Mouse (Mus musculus) CH12.LX (cell line): ENCODE measurements around the gene Lias. TPM values are rescaled to one million over a fixed set of nuclear protein-coding genes. Genes with fewer than 3 reads are reported as not detected.

Experiments
- DNase-seq: peaks from one replicate; pipeline ENCODE4 v3.0.0-alpha.2; 2013; ENCODE audit errors: extremely low read depth
- H3K27ac ChIP-seq: 2 replicates; pipeline ENCODE4 v1.5.1; 2012; ENCODE audit warnings: low read depth, mild to moderate bottlenecking, control low read depth, moderate library complexity; ENCODE audit not compliant: insufficient read depth
- H3K27me3 ChIP-seq: replicated peaks from 2 replicates; pipeline ENCODE3; 2012; ENCODE audit warnings: inconsistent platforms
- H3K36me3 ChIP-seq, 2 experiments: replicated peaks in 1 of 2; 2 replicates each; pipeline versions ENCODE3 to v1.6.1; 2012; ENCODE audit warnings: inconsistent platforms in 1 of 2, low read length in 1 of 2, mild to moderate bottlenecking in 1 of 2, mixed read lengths in 1 of 2, moderate library complexity in 1 of 2; ENCODE audit not compliant: control insufficient read depth in 1 of 2, insufficient read depth in 1 of 2
- H3K4me1 ChIP-seq, 2 experiments: 2 replicates each; pipeline ENCODE4 v1.6.1; 2012; ENCODE audit warnings: inconsistent platforms in 1 of 2, moderate library complexity in 1 of 2; ENCODE audit not compliant: insufficient read depth in 2 of 2, control insufficient read depth in 1 of 2
- H3K4me2 ChIP-seq: 2 replicates; pipeline ENCODE4 v1.6.1; 2012; ENCODE audit warnings: low read depth, mild to moderate bottlenecking, control low read depth; ENCODE audit not compliant: poor library complexity, insufficient read depth, severe bottlenecking
- H3K4me3 ChIP-seq, 3 experiments: fragments of 150-350 bp in 1 of 3; sonication (generic) in 1 of 3; replicated peaks in 1 of 3; 2 replicates each; pipeline versions ENCODE3 to v1.5.1; 2011 to 2012; ENCODE audit warnings: low read depth in 2 of 3, low read length in 2 of 3, mild to moderate bottlenecking in 2 of 3, moderate library complexity in 2 of 3, control low read depth in 1 of 3, improper control_type of control experiment in 1 of 3, inconsistent platforms in 1 of 3, mixed read lengths in 1 of 3; ENCODE audit not compliant: poor library complexity in 1 of 3
- H3K79me2 ChIP-seq: replicated peaks from 2 replicates; pipeline ENCODE4 v1.6.1; 2012; ENCODE audit warnings: mild to moderate bottlenecking, moderate library complexity; ENCODE audit not compliant: control insufficient read depth, poor library complexity, insufficient read depth, severe bottlenecking; ENCODE audit errors: extremely low read depth
- H3K9ac ChIP-seq: 2 replicates; pipeline ENCODE4 v1.6.1; 2012; ENCODE audit warnings: low read depth, mild to moderate bottlenecking, control low read depth, moderate library complexity; ENCODE audit not compliant: insufficient read depth
- H3K9me3 ChIP-seq: replicated peaks from 2 replicates; pipeline ENCODE3; 2012; ENCODE audit warnings: low read length, inconsistent platforms, mixed read lengths
- CHD1 ChIP-seq: IDR thresholded peaks from 2 replicates; pipeline ENCODE4 v1.6.1; 2012; ENCODE audit warnings: low read depth, low read length, improper control_type of control experiment, inconsistent platforms
- E2F4 ChIP-seq: IDR thresholded peaks from 2 replicates; pipeline ENCODE4 v1.6.1; 2011; ENCODE audit warnings: low read depth, low read length, improper control_type of control experiment; ENCODE audit not compliant: insufficient replicate concordance
- HCFC1 ChIP-seq: IDR thresholded peaks from 2 replicates; pipeline ENCODE4 v1.6.1; 2012; ENCODE audit warnings: low read depth, mild to moderate bottlenecking, inconsistent platforms, low read length, improper control_type of control experiment
- MAZ ChIP-seq: IDR thresholded peaks from 2 replicates; pipeline ENCODE4 v1.6.1; 2012; ENCODE audit warnings: low read depth, mild to moderate bottlenecking, inconsistent platforms, low read length, improper control_type of control experiment, moderate library complexity
- MXI1 ChIP-seq: IDR thresholded peaks from 2 replicates; pipeline ENCODE4 v1.6.1; 2011; ENCODE audit warnings: mild to moderate bottlenecking, low read depth, low read length, improper control_type of control experiment
- MYC ChIP-seq: IDR thresholded peaks from 2 replicates; pipeline ENCODE4 v1.6.1; 2011; ENCODE audit warnings: low read depth, mild to moderate bottlenecking, improper control_type of control experiment, low read length
- NELFE ChIP-seq: IDR thresholded peaks from 2 replicates; pipeline ENCODE4 v1.6.1; 2011; ENCODE audit warnings: low read depth, low read length, improper control_type of control experiment
- NRF1 ChIP-seq: IDR thresholded peaks from 2 replicates; pipeline ENCODE4 v1.6.1; 2014; ENCODE audit warnings: low read depth, mild to moderate bottlenecking, inconsistent platforms, low read length, improper control_type of control experiment, moderate library complexity
- PAX5 ChIP-seq: IDR thresholded peaks from 2 replicates; pipeline ENCODE4 v1.6.1; 2012; ENCODE audit warnings: low read length, inconsistent platforms, mixed read lengths
- POLR2A ChIP-seq: IDR thresholded peaks from 2 replicates; pipeline ENCODE4 v1.6.1; 2011; ENCODE audit warnings: low read depth, mild to moderate bottlenecking, improper control_type of control experiment, low read length
- POLR2AphosphoS2 ChIP-seq: IDR thresholded peaks from 2 replicates; pipeline ENCODE4 v1.6.1; 2011; ENCODE audit warnings: low read depth, low read length, improper control_type of control experiment
- RCOR1 ChIP-seq: conservative IDR thresholded peaks from 2 replicates; pipeline ENCODE4 v1.6.1; 2012; ENCODE audit warnings: low read depth, mild to moderate bottlenecking, inconsistent platforms, low read length, improper control_type of control experiment
- SIN3A ChIP-seq: IDR thresholded peaks from 2 replicates; pipeline ENCODE4 v1.6.1; 2012; ENCODE audit warnings: low read length, improper control_type of control experiment, inconsistent platforms
- TBP ChIP-seq: conservative IDR thresholded peaks from 2 replicates; pipeline ENCODE4 v1.6.1; 2011; ENCODE audit warnings: low read depth, low read length, improper control_type of control experiment
- TCF12 ChIP-seq: IDR thresholded peaks from 2 replicates; pipeline ENCODE4 v1.6.1; 2014; ENCODE audit warnings: low read depth, mild to moderate bottlenecking, inconsistent platforms, low read length, improper control_type of control experiment
- ZNF384 ChIP-seq: IDR thresholded peaks from 2 replicates; pipeline ENCODE4 v1.6.1; 2012; ENCODE audit warnings: low read depth, low read length, improper control_type of control experiment, inconsistent platforms
- dilution Hi-C: fragments of 300-500 bp; cut with MboI; formaldehyde crosslinking; loops from 2 replicates; pipeline ENCODE4 v1.14.3; 2020; ENCODE audit warnings: low sequenced_read_pairs; ENCODE audit not compliant: extremely low pct_unique_long_range_greater_than_20kb, extremely low pct_ligation_motif_present
- in situ Hi-C: fragments of 300-500 bp; cut with MboI; formaldehyde crosslinking; loops from 3 replicates; pipeline ENCODE4 v1.14.3; 2019; ENCODE audit warnings: low sequenced_read_pairs, low pct_ligation_motif_present, low pct_unique_long_range_greater_than_20kb, mixed read lengths
- polyA plus RNA-seq: library from polyadenylated mRNA; unstranded; fragments of >175 nt; gene quantifications from 2 replicates; pipeline ENCODE4 v1.2.1, GENCODE M21; 2012; ENCODE audit warnings: low read depth; ENCODE audit not compliant: insufficient read length
- total RNA-seq, 2 experiments: library from RNA; depleted of rRNA; stranded (reverse); fragments of 300-350 nt in 1 of 2; fragments of >200 nt in 1 of 2; gene quantifications; 2 replicates each; pipeline ENCODE4 v1.2.3; 2012 to 2014

The Lias gene
- total and polyA plus RNA-seq, 3 experiments: 34.6 to 57.7 (median 52.6) TPM

- peak; percentile 68; the same call in 1 of the 2 replicates for TF ChIP-seq ZNF384
- no peak for TF ChIP-seq CHD1
- 0 out of 2 replicates have a peak, but pooled peaks have one; percentile 5 for TF ChIP-seq MXI1
- Histone ChIP-seq H3K36me3 (peaks cover 0 to 4% of the 10 kb centered on the region in 2 experiments), H3K79me2 (no peaks in the 10 kb centered on the region; the same call in 1 of the 2 replicates), H3K4me2 (peak overlapping the region; percentile 41), H3K4me3 (peak overlapping the region; percentile 74 to 95 (median 83)), H3K4me1 (peaks cover 2 to 48% of the 10 kb centered on the region in 2 experiments; a peak in 3 of 4 replicates), H3K27ac (no peak overlapping the region), H3K9ac (peak overlapping the region; percentile 77), H3K27me3 (no peaks in the 10 kb centered on the region), H3K9me3 (no peaks in the 10 kb centered on the region)
- dilution Hi-C loops: no loop called here
- DNase-seq: peak; percentile 33
- in situ Hi-C loops: no loop called here
Measured at GRCm38 (mm10) chr5:65434471-65435362, 43.4 kb downstream of the Lias start.

- in situ Hi-C loops (no loop called here), dilution Hi-C loops (no loop called here)
- Histone ChIP-seq H3K27me3 (no peaks in the 10 kb centered on the region), H3K4me2 (peak overlapping the region; percentile 41; the same call in 1 of the 2 replicates), H3K4me3 (peak overlapping the region; percentile 74 to 95 (median 83)), H3K9me3 (no peaks in the 10 kb centered on the region), H3K36me3 (peaks cover 0 to under 1% of the 10 kb centered on the region in 2 experiments), H3K27ac (no peak overlapping the region), H3K79me2 (no peaks in the 10 kb centered on the region; the same call in 1 of the 2 replicates), H3K4me1 (peaks cover 2 to 44% of the 10 kb centered on the region in 2 experiments; a peak in 3 of 4 replicates), H3K9ac (peak overlapping the region; percentile 77)
- peak; percentile 48 for DNase-seq
- TF ChIP-seq PAX5: no peak
- TF ChIP-seq SIN3A: peak; percentile 52
Measured at GRCm38 (mm10) chr5:65435363-65435805, 44.1 kb downstream of the Lias start.

- H3K27me3 ChIP-seq: no peaks in the 10 kb centered on the region
- no peaks in the 10 kb centered on the region for H3K9me3 ChIP-seq
- peak; percentile 96 for DNase-seq
- TF ChIP-seq POLR2A: peak; percentile 92
- peak; percentile 41; the same call in 1 of the 2 replicates for TF ChIP-seq MXI1
- TF ChIP-seq E2F4: no peak
- TF ChIP-seq TCF12: peak; percentile 61
- TF ChIP-seq MYC: no peak
- TF ChIP-seq POLR2AphosphoS2: peak; percentile 76; the same call in 1 of the 2 replicates
- TF ChIP-seq NRF1: peak; percentile 64
- 0 out of 2 replicates have a peak, but pooled peaks have one; percentile 28 for TF ChIP-seq TBP
- TF ChIP-seq NELFE: peak; percentile 87
- no peak for TF ChIP-seq RCOR1
- TF ChIP-seq HCFC1: peak; percentile 15; the same call in 1 of the 2 replicates
- no peak for TF ChIP-seq MAZ
- peak within 1 kb of the TSS; percentile 74 to 95 (median 83) for H3K4me3 ChIP-seq
- in situ Hi-C loops: no loop called here
- no peaks in the 10 kb centered on the region; the same call in 1 of the 2 replicates for H3K79me2 ChIP-seq
- peak within 1 kb of the TSS; percentile 77 for H3K9ac ChIP-seq
- peaks cover 2 to 40% of the 10 kb centered on the region in 2 experiments; a peak in 3 of 4 replicates for H3K4me1 ChIP-seq
- peak within 1 kb of the TSS; percentile 48 for H3K4me2 ChIP-seq
- no peak within 1 kb of the TSS for H3K27ac ChIP-seq
- dilution Hi-C loops: no loop called here
- H3K36me3 ChIP-seq: no peaks in the 10 kb centered on the region
Measured at GRCm38 (mm10) chr5:65435806-65436561, 44.7 kb downstream of the Lias start, which contains the start of gene Ugdh. Gene Ugdh (minus strand): TSS chr5:65435949.
